Mouse (Mus musculus): ENCODE data around the gene Iqsec3.

- TF ChIP-seq FLI1 (IDR thresholded peaks at IDR 0.05; ENCODE audit: low read length) (no peak), GATA1 (IDR thresholded peaks at IDR 0.05; ENCODE audit: borderline replicate concordance, low read length) (no peak)
These were observed 44.2 kb upstream of the Iqsec3 start for GRCm38 (mm10) chr6:121517726-121518125.
